Mouse (Mus musculus): ENCODE measurements around the gene Rab34. TPM values are rescaled to one million over a fixed set of nuclear protein-coding genes. Genes with fewer than 3 reads are reported as not detected.

Rab34 gene
- total RNA-seq (2012; rRNA removed) (0.17 and 0.25 TPM in 2 replicates), total RNA-seq (2014; rRNA removed) (0.50 TPM in 1 of 2 replicates, not detected in the other), polyA plus RNA-seq (2012; ENCODE audit: insufficient read length, low read depth) (0.49 and 1.4 TPM in 2 replicates)

DNA sequence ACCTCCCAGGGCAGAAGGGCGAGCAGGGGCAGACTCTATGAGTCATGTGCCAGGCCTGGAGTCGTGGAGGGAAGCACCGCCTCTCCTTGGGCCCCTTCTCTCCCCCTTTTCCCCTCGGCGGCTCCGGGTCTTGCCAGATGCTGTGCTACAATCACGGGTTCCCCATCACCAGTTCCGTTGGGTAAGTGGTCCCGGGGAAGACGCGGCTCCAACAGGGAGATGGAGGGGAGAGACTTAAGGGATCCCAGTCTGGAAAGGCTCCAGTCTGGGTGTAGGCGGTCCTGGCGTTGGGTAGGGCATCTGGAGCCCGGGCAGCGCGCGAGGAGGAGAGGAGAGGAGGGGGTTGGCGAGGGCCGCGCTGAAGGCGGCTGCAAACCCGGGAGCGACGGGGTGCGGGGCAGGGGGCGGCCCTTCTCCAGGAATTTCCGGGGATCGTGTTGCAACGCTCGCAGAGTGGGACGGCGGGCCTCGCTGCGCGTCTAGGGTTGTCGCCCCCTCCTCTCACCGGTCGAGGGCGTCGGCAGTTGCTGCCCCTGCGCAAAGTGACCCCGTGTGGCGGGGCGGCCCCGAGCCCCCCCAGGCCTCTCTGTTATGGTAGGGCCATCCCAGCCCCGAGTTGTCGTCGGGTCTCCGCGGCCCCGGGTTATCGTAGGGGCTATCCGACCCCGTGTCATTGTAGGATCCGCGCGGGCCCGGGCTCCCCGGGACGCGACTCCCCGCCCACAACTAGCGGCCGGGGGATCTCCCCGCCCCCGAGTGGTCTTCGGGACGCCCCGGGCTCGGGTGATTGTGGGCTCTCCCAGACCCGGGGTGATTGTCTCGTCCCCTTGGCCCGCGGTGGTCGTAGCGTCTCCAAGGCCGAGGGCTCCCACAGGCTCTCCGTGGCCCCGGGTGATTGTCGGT is at the start of gene Rab34:
TSS of gene Rab34 (plus strand) at position 100 of the 903 bp plus-strand sequence.
- no peak within 1 kb of the TSS for H3K4me2 ChIP-seq (ENCODE audit: insufficient read depth, low read depth, poor library complexity, severe bottlenecking)
- H3K27me3 ChIP-seq (replicated peaks), result peaks cover 16% of the 10 kb centered on the region
- H3K4me1 ChIP-seq (ENCODE audit: control insufficient read depth in 1 of 2, insufficient read depth in 2 of 2), result peaks cover 0 to 7% of the 10 kb centered on the region in 2 experiments; a peak in 1 of 4 replicates
- no peak for DNase-seq (ENCODE audit: extremely low read depth)
- H3K79me2 ChIP-seq (replicated peaks; ENCODE audit: control insufficient read depth, extremely low read depth, insufficient read depth, poor library complexity, severe bottlenecking), result no peaks in the 10 kb centered on the region
- TF ChIP-seq ZNF384 (IDR thresholded peaks at IDR 0.05; ENCODE audit: low read depth, low read length) (no peak), EP300 (IDR thresholded peaks at IDR 0.05; ENCODE audit: low read length) (no peak), RCOR1 (conservative IDR thresholded peaks at IDR 0.05; ENCODE audit: low read depth, low read length) (no peak), CTCF (conservative IDR thresholded peaks at IDR 0.05 in 1 of 2, IDR thresholded peaks at IDR 0.05 in 1 of 2; ENCODE audit: low read depth in 2 of 2, low read length in 2 of 2) (no peak), ZMIZ1 (IDR thresholded peaks at IDR 0.05; ENCODE audit: low read depth, low read length) (no peak), ZC3H11A (IDR thresholded peaks at IDR 0.05; ENCODE audit: low read depth, low read length) (no peak), BHLHE40 (IDR thresholded peaks at IDR 0.05; ENCODE audit: low read depth, low read length) (no peak), TCF12 (IDR thresholded peaks at IDR 0.05; ENCODE audit: low read depth, low read length) (no peak), CHD1 (IDR thresholded peaks at IDR 0.05; ENCODE audit: low read depth, low read length) (no peak), HCFC1 (IDR thresholded peaks at IDR 0.05; ENCODE audit: low read depth, low read length) (no peak), NRF1 (IDR thresholded peaks at IDR 0.05; ENCODE audit: low read depth, low read length) (no peak), PAX5 (IDR thresholded peaks at IDR 0.05; ENCODE audit: low read length) (no peak), ZKSCAN1 (IDR thresholded peaks at IDR 0.05; ENCODE audit: borderline replicate concordance, low read depth, low read length) (no peak), CHD2 (IDR thresholded peaks at IDR 0.05; ENCODE audit: low read length) (no peak)
- no peak within 1 kb of the TSS for H3K27ac ChIP-seq (ENCODE audit: insufficient read depth, low read depth)
- no peak within 1 kb of the TSS for H3K4me3 ChIP-seq (replicated peaks in 1 of 3; ENCODE audit: low read depth in 2 of 3, low read length in 2 of 3, poor library complexity in 1 of 3)
- no peaks in the 10 kb centered on the region for H3K36me3 ChIP-seq (replicated peaks in 1 of 2; ENCODE audit: control insufficient read depth in 1 of 2, insufficient read depth in 1 of 2, low read length in 1 of 2)
- in situ Hi-C loops (cut with MboI; ENCODE audit: low pct_ligation_motif_present, low pct_unique_long_range_greater_than_20kb, low sequenced_read_pairs), result loop anchor here (5.0 kb wide), 1 partner anchor 44 kb away; no protein-coding TSS in a partner anchor
- H3K9ac ChIP-seq (ENCODE audit: insufficient read depth, low read depth), result no peak within 1 kb of the TSS
- H3K9me3 ChIP-seq (replicated peaks; ENCODE audit: low read length), result peaks cover 8% of the 10 kb centered on the region
- dilution Hi-C loops (cut with MboI; ENCODE audit: extremely low pct_ligation_motif_present, extremely low pct_unique_long_range_greater_than_20kb, low sequenced_read_pairs), result no loop called here

- Histone ChIP-seq H3K27ac (ENCODE audit: insufficient read depth, low read depth) (no peak overlapping the region), H3K4me3 (replicated peaks in 1 of 3; ENCODE audit: low read depth in 2 of 3, low read length in 2 of 3, poor library complexity in 1 of 3) (no peak overlapping the region), H3K4me2 (ENCODE audit: insufficient read depth, low read depth, poor library complexity, severe bottlenecking) (no peak overlapping the region), H3K79me2 (replicated peaks; ENCODE audit: control insufficient read depth, extremely low read depth, insufficient read depth, poor library complexity, severe bottlenecking) (peaks cover 37% of the 10 kb centered on the region), H3K9ac (ENCODE audit: insufficient read depth, low read depth) (no peak overlapping the region), H3K27me3 (replicated peaks) (no peaks in the 10 kb centered on the region), H3K4me1 (ENCODE audit: control insufficient read depth in 1 of 2, insufficient read depth in 2 of 2) (peaks cover 0 to 25% of the 10 kb centered on the region in 2 experiments; a peak in 2 of 4 replicates), H3K9me3 (replicated peaks; ENCODE audit: low read length) (no peaks in the 10 kb centered on the region), H3K36me3 (replicated peaks in 1 of 2; ENCODE audit: control insufficient read depth in 1 of 2, insufficient read depth in 1 of 2, low read length in 1 of 2) (peaks cover 23 to 79% of the 10 kb centered on the region in 2 experiments)
- in situ Hi-C loops (cut with MboI; ENCODE audit: low pct_ligation_motif_present, low pct_unique_long_range_greater_than_20kb, low sequenced_read_pairs) (no loop called here), dilution Hi-C loops (cut with MboI; ENCODE audit: extremely low pct_ligation_motif_present, extremely low pct_unique_long_range_greater_than_20kb, low sequenced_read_pairs) (no loop called here)
- no peak for DNase-seq (ENCODE audit: extremely low read depth)
- TF ChIP-seq MEF2A (IDR thresholded peaks at IDR 0.05; ENCODE audit: borderline replicate concordance, low read depth, low read length), result no peak
- TF ChIP-seq PAX5 (IDR thresholded peaks at IDR 0.05; ENCODE audit: low read length), result no peak
- no peak for TF ChIP-seq E2F4 (IDR thresholded peaks at IDR 0.05; ENCODE audit: insufficient replicate concordance, low read depth, low read length)
- no peak for TF ChIP-seq RAD21 (IDR thresholded peaks at IDR 0.05; ENCODE audit: low read depth, low read length)
- TF ChIP-seq RCOR1 (conservative IDR thresholded peaks at IDR 0.05; ENCODE audit: low read depth, low read length), result no peak
- TF ChIP-seq IRF4 (IDR thresholded peaks at IDR 0.05; ENCODE audit: low read depth, low read length), result no peak
- TF ChIP-seq ELF1 (IDR thresholded peaks at IDR 0.05; ENCODE audit: low read depth, low read length), result no peak
- TF ChIP-seq ETS1 (conservative IDR thresholded peaks at IDR 0.05; ENCODE audit: low read depth, low read length), result no peak
- no peak for TF ChIP-seq HCFC1 (IDR thresholded peaks at IDR 0.05; ENCODE audit: low read depth, low read length)
- no peak for TF ChIP-seq USF1 (IDR thresholded peaks at IDR 0.05; ENCODE audit: low read depth, low read length)
These were observed 47.6 kb upstream of the Rab34 start for GRCm38 (mm10) chr11:78140665-78141064.
